ENCODE assay signal across 11 mouse cellular contexts in genomic region chr14:21558440-21559131, GRCm38 (mm10).
DNase-seq lines count a peak whose midpoint lies in the region; ATAC-seq and TF ChIP-seq lines count a peak whose summit lies in the region.
"Had no signal": no experiment of that assay in that cellular context is flagged by ENCODE, and none has a peak within 500 bp of the region (broad histone marks: within the 10 kb centered on the region; RNA-seq: fewer than 3 reads in every experiment).

No protein-coding gene starts in this region.

- H3K4me2 ChIP-seq in limb, embryonic 12.5 days: no peak overlapping the region
- H3K4me2 ChIP-seq: liver, embryonic 15.5 days had no signal

- peak overlapping the region; percentile 51; the same call in 1 of the 2 replicates for H3K27ac ChIP-seq in limb, embryonic 12.5 days
- H3K27ac ChIP-seq in limb, embryonic 10.5 days: no peak overlapping the region
- 0 out of 2 replicates have a peak overlapping the region, but pooled peaks have one; percentile 62 for H3K27ac ChIP-seq in cortical plate, adult 2 months (ENCODE audit: insufficient read depth, low read length)
- H3K27ac ChIP-seq: liver, embryonic 15.5 days had no signal

- TF ChIP-seq CTCF in cortical plate, adult 2 months (IDR thresholded peaks at IDR 0.05; ENCODE audit: extremely low read depth, insufficient read depth, low read length): no peak

- no peak for TF ChIP-seq POLR2A in cortical plate, adult 2 months (IDR thresholded peaks at IDR 0.05; ENCODE audit: extremely low read depth, insufficient read depth, low read length)

- no peak overlapping the region for H3K9ac ChIP-seq in limb, embryonic 12.5 days (replicated peaks)
- H3K9ac ChIP-seq: liver, embryonic 15.5 days had no signal

- DNase-seq in limb, embryonic 10.5 days (ENCODE audit: low spot score): no peak
- peak; percentile 58 for DNase-seq in gastrocnemius, postnatal 25 days
- DNase-seq in lung, postnatal 14 days: peak; percentile 22
- no peak for DNase-seq in spleen, postnatal 10 days (ENCODE audit: low spot score in 2 of 2)
- DNase-seq in layer of hippocampus, postnatal 25 days (ENCODE audit: extremely low spot score in 1 of 2, low spot score in 1 of 2): no peak
- DNase-seq: thymus, adult 18-20 months had no signal

- no peaks in the 10 kb centered on the region for H3K36me3 ChIP-seq in limb, embryonic 12.5 days
- no peaks in the 10 kb centered on the region; the same call in 1 of the 2 replicates for H3K36me3 ChIP-seq in limb, embryonic 10.5 days
- H3K36me3 ChIP-seq: liver, embryonic 15.5 days had no signal

- H3K4me1 ChIP-seq in limb, embryonic 12.5 days (replicated peaks): peaks cover 41% of the 10 kb centered on the region
- H3K4me1 ChIP-seq in limb, embryonic 10.5 days: peaks cover 31% of the 10 kb centered on the region
- H3K4me1 ChIP-seq in cortical plate, adult 2 months (ENCODE audit: control insufficient read depth, insufficient read depth, low read length): peaks cover 16% of the 10 kb centered on the region

- 61% methylated on average over 10 of the region's 10 CpGs for WGBS in limb, embryonic 12.5 days
- WGBS in limb, embryonic 10.5 days: 74% methylated on average over 10 of the region's 10 CpGs

- ATAC-seq in limb, embryonic 12.5 days (ENCODE audit: insufficient number of reproducible peaks, insufficient read depth, low FRiP score, low TSS enrichment, low read depth): no peak
- no peak for ATAC-seq in megakaryocyte-erythroid progenitor cell, adult 5-6 weeks (replicated peaks; ENCODE audit: low FRiP score, low TSS enrichment, poor library complexity, severe bottlenecking)

- no peak overlapping the region for H3K4me3 ChIP-seq in limb, embryonic 12.5 days (replicated peaks)
- no peak overlapping the region for H3K4me3 ChIP-seq in limb, embryonic 10.5 days
- no peak overlapping the region for H3K4me3 ChIP-seq in cortical plate, adult 2 months (ENCODE audit: insufficient read depth, low read length)
- H3K4me3 ChIP-seq: erythroblast, embryonic 14.5 days; liver, embryonic 15.5 days had no signal

- H3K9me3 ChIP-seq in limb, embryonic 12.5 days: no peaks in the 10 kb centered on the region
- H3K9me3 ChIP-seq in limb, embryonic 10.5 days (replicated peaks): no peaks in the 10 kb centered on the region
- H3K9me3 ChIP-seq: liver, embryonic 15.5 days had no signal

- H3K27me3 ChIP-seq in limb, embryonic 12.5 days: no peaks in the 10 kb centered on the region
- H3K27me3 ChIP-seq in limb, embryonic 10.5 days (ENCODE audit: low read depth, poor library complexity, severe bottlenecking): no peaks in the 10 kb centered on the region
- H3K27me3 ChIP-seq: liver, embryonic 15.5 days had no signal

Comparison
In these comparisons a context has a peak if more than half of its experiments do, and no peak if none do; other contexts are left out.
1. DNase-seq: peak in gastrocnemius, postnatal 25 days (single experiment) and lung, postnatal 14 days (single experiment); none in limb, embryonic 10.5 days (single experiment), spleen, postnatal 10 days (0 of 2) and layer of hippocampus, postnatal 25 days (0 of 2).